Mouse (Mus musculus): ENCODE measurements around the gene Metap2. TPM values are rescaled to one million over a fixed set of nuclear protein-coding genes. Genes with fewer than 3 reads are reported as not detected.

Gene Metap2
- total and polyA plus RNA-seq, 2 experiments from 2014 or later, result 50.6 to 168 TPM

- DNase-seq (ENCODE audit: low spot score) (no peak), ATAC-seq (ENCODE audit: low FRiP score) (no peak)
- no peak within 1 kb of the TSS for H3K4me2 ChIP-seq (ENCODE audit: low read depth, low read length, poor library complexity, severe bottlenecking)
- H3K27me3 ChIP-seq (ENCODE audit: insufficient read depth, low read length), result peaks cover 19% of the 10 kb centered on the region
- no peaks in the 10 kb centered on the region for H3K36me3 ChIP-seq (ENCODE audit: insufficient read depth, low read length)
- H3K4me1 ChIP-seq (ENCODE audit: insufficient read depth, low read length), result peaks cover 12% of the 10 kb centered on the region
- no peaks in the 10 kb centered on the region for H3K9me3 ChIP-seq (ENCODE audit: low read length)
- TF ChIP-seq CTCF (IDR thresholded peaks at IDR 0.05), result no peak
- H3K4me3 ChIP-seq (ENCODE audit: low read depth, low read length), result no peak within 1 kb of the TSS
- H3K27ac ChIP-seq (ENCODE audit: low read depth, low read length), result no peak within 1 kb of the TSS
- no peak within 1 kb of the TSS for H3K9ac ChIP-seq (replicated peaks; ENCODE audit: low read length, poor library complexity, severe bottlenecking)
- WGBS, result 21% methylated on average over 22 of the region's 22 CpGs
These were observed 65.8 kb downstream of the Metap2 start, which contains the start of gene Usp44 for GRCm38 (mm10) chr10:93830931-93831729. Gene Usp44, plus strand, starts transcription at chr10:93831555.

- Histone ChIP-seq H3K36me3 (ENCODE audit: insufficient read depth, low read length) (no peaks in the 10 kb centered on the region), H3K4me3 (ENCODE audit: low read depth, low read length) (no peak overlapping the region), H3K27me3 (ENCODE audit: insufficient read depth, low read length) (peaks cover 19% of the 10 kb centered on the region), H3K27ac (ENCODE audit: low read depth, low read length) (no peak overlapping the region), H3K4me1 (ENCODE audit: insufficient read depth, low read length) (peaks cover 12% of the 10 kb centered on the region), H3K4me2 (ENCODE audit: low read depth, low read length, poor library complexity, severe bottlenecking) (no peak overlapping the region), H3K9me3 (ENCODE audit: low read length) (no peaks in the 10 kb centered on the region), H3K9ac (replicated peaks; ENCODE audit: low read length, poor library complexity, severe bottlenecking) (no peak overlapping the region)
- no peak for TF ChIP-seq CTCF (IDR thresholded peaks at IDR 0.05)
- ATAC-seq (ENCODE audit: low FRiP score) (no peak), DNase-seq (ENCODE audit: low spot score) (no peak)
- WGBS, result 57% methylated on average over 9 of the region's 9 CpGs
These were observed 66.7 kb downstream of the Metap2 start for GRCm38 (mm10) chr10:93829898-93830831.

GRCm38 (mm10) chr10:93818661-93819060, 78.2 kb downstream of the Metap2 start:
- Histone ChIP-seq H3K4me2 (ENCODE audit: low read depth, low read length, poor library complexity, severe bottlenecking) (no peak overlapping the region), H3K9ac (replicated peaks; ENCODE audit: low read length, poor library complexity, severe bottlenecking) (no peak overlapping the region), H3K4me1 (ENCODE audit: insufficient read depth, low read length) (no peaks in the 10 kb centered on the region), H3K4me3 (ENCODE audit: low read depth, low read length) (no peak overlapping the region), H3K36me3 (ENCODE audit: insufficient read depth, low read length) (no peaks in the 10 kb centered on the region), H3K27me3 (ENCODE audit: insufficient read depth, low read length) (peaks cover 11% of the 10 kb centered on the region), H3K27ac (ENCODE audit: low read depth, low read length) (no peak overlapping the region), H3K9me3 (ENCODE audit: low read length) (no peaks in the 10 kb centered on the region)
- peak; percentile 76 for DNase-seq (ENCODE audit: low spot score)
- TF ChIP-seq CTCF (IDR thresholded peaks at IDR 0.05), result peak; percentile 82
- WGBS, result 43% methylated on average over 7 of the region's 7 CpGs
- ATAC-seq (ENCODE audit: low FRiP score), result no peak

GRCm38 (mm10) chr10:93813755-93814154, 83.1 kb downstream of the Metap2 start:
- Histone ChIP-seq H3K9me3 (ENCODE audit: low read length) (no peaks in the 10 kb centered on the region), H3K9ac (replicated peaks; ENCODE audit: low read length, poor library complexity, severe bottlenecking) (no peak overlapping the region), H3K27ac (ENCODE audit: low read depth, low read length) (no peak overlapping the region), H3K27me3 (ENCODE audit: insufficient read depth, low read length) (peaks cover 7% of the 10 kb centered on the region; the same call in 1 of the 2 replicates), H3K36me3 (ENCODE audit: insufficient read depth, low read length) (no peaks in the 10 kb centered on the region), H3K4me3 (ENCODE audit: low read depth, low read length) (no peak overlapping the region), H3K4me2 (ENCODE audit: low read depth, low read length, poor library complexity, severe bottlenecking) (peak overlapping the region; percentile 22), H3K4me1 (ENCODE audit: insufficient read depth, low read length) (no peaks in the 10 kb centered on the region)
- peak; percentile 66 for TF ChIP-seq CTCF (IDR thresholded peaks at IDR 0.05)
- peak; percentile 66 for DNase-seq (ENCODE audit: low spot score)
- WGBS, result 23% methylated on average over 10 of the region's 10 CpGs
- ATAC-seq (ENCODE audit: low FRiP score), result no peak

- TF ChIP-seq CTCF (IDR thresholded peaks at IDR 0.05), result peak; percentile 94
- Histone ChIP-seq H3K4me2 (ENCODE audit: low read depth, low read length, poor library complexity, severe bottlenecking) (peak overlapping the region; percentile 22; the same call in 1 of the 2 replicates), H3K36me3 (ENCODE audit: insufficient read depth, low read length) (no peaks in the 10 kb centered on the region), H3K4me1 (ENCODE audit: insufficient read depth, low read length) (no peaks in the 10 kb centered on the region), H3K9me3 (ENCODE audit: low read length) (no peaks in the 10 kb centered on the region), H3K4me3 (ENCODE audit: low read depth, low read length) (no peak overlapping the region), H3K9ac (replicated peaks; ENCODE audit: low read length, poor library complexity, severe bottlenecking) (no peak overlapping the region), H3K27me3 (ENCODE audit: insufficient read depth, low read length) (no peaks in the 10 kb centered on the region; the same call in 1 of the 2 replicates), H3K27ac (ENCODE audit: low read depth, low read length) (no peak overlapping the region)
- DNase-seq (ENCODE audit: low spot score) (peak; percentile 88), ATAC-seq (ENCODE audit: low FRiP score) (no peak)
- 9% methylated on average over 10 of the region's 10 CpGs for WGBS
These were observed 84.0 kb downstream of the Metap2 start for GRCm38 (mm10) chr10:93812774-93813415.
